Mouse (Mus musculus) brown adipose tissue, adult 24 weeks (tissue): Measurements from ENCODE around the gene Strada. TPM values are rescaled to one million over a fixed set of nuclear protein-coding genes. Genes with fewer than 3 reads are reported as not detected.

Experiments
- H3K27ac ChIP-seq: fragments of 200-500 bp; replicated peaks from 2 replicates; pipeline ENCODE4 v1.5.1; 2012; ENCODE audit warnings: low read depth, mild to moderate bottlenecking, low read length
- H3K4me1 ChIP-seq: fragments of 200-500 bp; 2 replicates; pipeline ENCODE4 v1.6.1; 2012; ENCODE audit warnings: low read length, mixed read lengths; ENCODE audit not compliant: control insufficient read depth, insufficient read depth, insufficient read length
- H3K4me3 ChIP-seq: fragments of 200-500 bp; 2 replicates; pipeline ENCODE4 v1.5.1; 2012; ENCODE audit warnings: low read depth, mild to moderate bottlenecking, low read length, moderate library complexity; ENCODE audit not compliant: insufficient read depth
- polyA plus RNA-seq: library from polyadenylated mRNA; stranded (reverse); fragments of >200 nt; gene quantifications from 2 replicates; pipeline ENCODE4 v1.2.4, GENCODE M21; 2012; ENCODE audit not compliant: missing spikeins, insufficient read depth, insufficient read length

Gene Strada
- polyA plus RNA-seq, 1 experiment: 9.8 TPM

GRCm38 (mm10) chr11:106170807-106171206, 31.2 kb downstream of the Strada start:
- no peak overlapping the region for H3K27ac ChIP-seq
- no peak overlapping the region for H3K4me3 ChIP-seq

GRCm38 (mm10) chr11:106167435-106167834, 34.5 kb downstream of the Strada start:
- peaks cover 13% of the 10 kb centered on the region for H3K4me1 ChIP-seq
- no peak overlapping the region for H3K4me3 ChIP-seq
- no peak overlapping the region for H3K27ac ChIP-seq

More at GRCm38 (mm10) chr11:106170807-106171206, 31.2 kb downstream of the Strada start:
- H3K4me1 ChIP-seq: no peaks in the 10 kb centered on the region

DNA sequence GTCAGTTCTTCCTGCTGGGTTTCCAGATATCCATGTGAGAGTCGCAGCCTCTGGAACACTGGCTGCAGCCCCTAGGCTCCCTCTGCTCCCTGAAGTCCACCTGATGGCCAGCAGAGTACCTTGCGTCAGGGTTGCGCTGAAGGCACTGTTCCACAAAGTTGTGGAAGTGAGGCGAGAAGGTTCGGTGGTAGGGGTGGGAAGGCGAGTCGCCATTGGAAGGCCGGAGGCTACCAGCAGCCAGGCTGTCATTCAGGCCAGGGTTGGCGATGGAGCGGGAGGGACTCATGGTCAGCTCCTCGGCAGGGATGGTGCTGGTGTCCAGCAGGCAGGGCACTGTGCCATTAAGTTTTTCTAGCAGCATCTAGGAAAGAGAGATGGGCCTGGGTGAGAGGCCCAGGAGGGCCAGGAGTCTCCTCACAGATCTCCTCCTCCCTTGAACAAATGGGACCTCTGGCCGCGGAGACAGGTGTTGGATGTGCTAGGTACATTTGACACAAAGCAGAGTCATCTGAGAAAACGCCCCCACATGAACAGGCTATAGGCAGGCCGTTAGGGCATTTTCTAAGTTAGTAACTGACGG, 37.3 kb downstream of the Strada start:
- Histone ChIP-seq H3K27ac (peak overlapping the region; percentile 90), H3K4me3 (peak overlapping the region; percentile 17), H3K4me1 (peaks cover 13% of the 10 kb centered on the region)

GRCm38 (mm10) chr11:106163546-106163945, 38.4 kb downstream of the Strada start:
- Histone ChIP-seq H3K27ac (peak overlapping the region; percentile 92), H3K4me1 (peaks cover 16% of the 10 kb centered on the region), H3K4me3 (peak overlapping the region; percentile 35)

GRCm38 (mm10) chr11:106162237-106162636, 39.7 kb downstream of the Strada start:
- no peak overlapping the region for H3K27ac ChIP-seq
- no peak overlapping the region for H3K4me3 ChIP-seq
- H3K4me1 ChIP-seq: peaks cover 17% of the 10 kb centered on the region

- Histone ChIP-seq H3K4me1 (peaks cover 18% of the 10 kb centered on the region), H3K4me3 (peak within 1 kb of the TSS; percentile 67), H3K27ac (peak within 1 kb of the TSS; percentile 76)
Measured at GRCm38 (mm10) chr11:106160841-106161721, 40.9 kb downstream of the Strada start, which contains the start of the genes Gm10840 and Limd2. TSS of gene Gm10840 (plus strand) at chr11:106160850. TSS of gene Limd2 (minus strand) at chr11:106160860.

DNA sequence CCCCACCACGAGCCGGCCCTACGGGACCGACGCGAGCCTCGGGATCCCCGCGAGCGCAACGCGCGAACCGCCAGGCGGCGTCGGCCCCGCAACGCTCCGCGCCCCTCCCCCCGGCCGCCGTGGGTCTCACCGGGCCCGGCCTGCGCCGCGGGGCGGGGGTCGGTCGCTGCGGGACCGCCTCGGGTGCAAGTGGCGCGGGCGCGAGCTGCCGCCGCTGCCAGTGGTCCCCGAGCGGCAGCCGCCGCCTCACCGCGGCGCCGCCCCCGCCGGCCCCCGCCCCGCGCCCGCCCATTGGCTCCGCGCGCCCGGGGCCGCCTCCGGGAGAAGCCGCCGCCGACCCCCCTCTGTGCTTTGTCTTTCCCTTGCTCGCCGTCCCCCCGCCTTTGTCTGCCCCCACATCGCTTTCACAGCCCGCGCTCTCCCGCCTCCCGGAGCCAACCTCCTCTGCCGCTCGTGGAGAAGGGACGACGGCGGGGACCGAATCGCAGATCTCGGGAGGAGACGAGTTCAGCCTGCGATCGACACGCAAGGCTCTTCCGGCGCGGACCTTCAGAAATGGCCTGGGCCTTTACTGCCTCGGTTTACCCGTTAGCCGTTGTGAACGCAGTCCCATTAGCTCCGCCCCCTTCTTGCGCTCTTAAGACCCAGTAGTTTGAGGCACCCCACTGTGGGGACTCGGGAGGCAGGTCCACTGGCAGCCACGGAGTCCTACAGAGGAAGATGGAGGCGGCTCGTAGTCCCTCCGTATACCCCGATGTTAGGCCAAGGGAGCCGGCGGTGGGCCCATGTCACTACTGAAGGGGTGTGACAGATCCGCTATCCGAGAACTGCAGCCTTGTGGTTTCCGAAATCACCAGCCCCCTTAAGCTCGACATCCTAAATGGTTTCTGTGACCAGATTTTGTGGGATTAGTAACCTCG, 41.8 kb downstream of the Strada start:
- H3K27ac ChIP-seq: peak overlapping the region; percentile 76
- peaks cover 18% of the 10 kb centered on the region for H3K4me1 ChIP-seq
- peak overlapping the region; percentile 67 for H3K4me3 ChIP-seq

DNA sequence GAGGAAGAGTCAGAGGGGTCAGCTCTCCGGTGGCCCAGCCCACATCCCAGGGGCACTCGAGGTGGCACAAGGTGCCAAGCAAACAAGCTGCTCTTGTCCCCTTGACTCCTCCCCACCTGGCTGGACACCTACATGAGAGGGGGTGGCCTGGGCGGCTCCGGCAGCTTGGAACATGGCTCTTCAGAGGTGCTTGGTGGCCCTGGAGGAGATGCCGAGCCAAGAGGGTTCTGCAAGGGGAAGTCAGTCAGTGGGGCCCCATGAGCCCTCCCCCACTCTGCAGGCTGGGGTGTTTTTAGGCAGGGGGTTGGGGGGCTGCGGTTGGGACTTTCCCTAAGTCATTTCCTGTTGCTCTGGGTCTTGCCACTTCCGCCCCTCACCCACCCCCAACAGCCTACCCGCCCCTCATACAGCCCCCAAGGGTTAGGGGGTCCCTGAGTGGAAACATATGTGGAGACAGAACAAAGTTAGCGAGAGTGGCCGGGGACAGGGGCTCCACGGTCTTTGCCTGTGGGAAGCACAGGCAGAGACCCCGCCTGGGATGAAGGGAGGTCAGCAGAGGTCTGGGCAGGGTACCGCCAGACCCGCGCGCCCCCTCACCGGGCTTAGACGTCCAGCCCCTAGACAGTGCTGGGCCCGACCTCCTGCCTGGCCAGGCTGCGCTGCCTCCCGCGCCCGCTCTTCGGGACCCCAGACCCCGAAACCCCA, 42.6 kb downstream of the Strada start:
- H3K27ac ChIP-seq: peak overlapping the region; percentile 26; the same call in 1 of the 2 replicates
- peak overlapping the region; percentile 67 for H3K4me3 ChIP-seq
- H3K4me1 ChIP-seq: peaks cover 14% of the 10 kb centered on the region

DNA sequence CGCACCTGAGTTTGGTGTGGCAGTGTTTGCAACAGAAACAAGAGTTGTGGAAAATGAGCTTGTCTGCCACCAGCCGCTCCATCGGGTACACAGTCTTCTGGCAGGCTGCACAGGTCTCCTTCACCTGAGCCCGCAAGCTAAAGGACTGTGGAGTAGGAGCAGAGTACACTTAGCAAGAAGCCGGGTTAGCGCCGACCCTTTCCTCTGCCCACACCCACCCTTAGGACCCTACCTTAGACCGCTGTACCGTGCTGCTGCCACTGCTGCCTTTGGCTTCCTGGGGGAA, 43.1 kb downstream of the Strada start:
- Histone ChIP-seq H3K4me1 (peaks cover 10% of the 10 kb centered on the region), H3K4me3 (peak overlapping the region; percentile 67), H3K27ac (no peak overlapping the region)

GRCm38 (mm10) chr11:106158081-106158929, 43.7 kb downstream of the Strada start:
- H3K4me3 ChIP-seq: peak overlapping the region; percentile 67
- H3K4me1 ChIP-seq: peaks cover 7% of the 10 kb centered on the region
- peak overlapping the region; percentile 4; the same call in 1 of the 2 replicates for H3K27ac ChIP-seq

DNA sequence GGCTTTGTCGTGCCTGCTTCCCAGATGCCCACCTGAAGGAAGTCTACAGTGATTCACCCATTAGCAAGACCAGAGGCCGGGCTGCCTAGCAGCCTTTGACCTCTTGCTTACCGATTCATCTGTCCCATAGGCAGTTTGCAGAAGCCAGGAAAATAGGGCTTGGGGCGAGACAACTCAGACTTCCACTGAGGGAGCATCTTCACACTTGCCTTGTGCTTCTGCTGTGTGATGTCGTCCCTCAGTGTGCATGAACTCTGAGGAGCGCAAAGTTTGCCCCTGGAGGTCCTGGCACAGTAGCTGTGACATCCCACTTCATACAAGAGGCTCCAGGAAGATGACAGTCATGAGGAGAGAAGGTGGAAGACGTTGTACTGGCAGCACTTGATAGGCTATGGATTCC, 44.8 kb downstream of the Strada start:
- H3K27ac ChIP-seq: no peak overlapping the region
- H3K4me1 ChIP-seq: peaks cover 5% of the 10 kb centered on the region; the same call in 1 of the 2 replicates
- no peak overlapping the region for H3K4me3 ChIP-seq

- no peak overlapping the region for H3K27ac ChIP-seq
- no peak overlapping the region for H3K4me3 ChIP-seq
- H3K4me1 ChIP-seq: peaks cover 5% of the 10 kb centered on the region; the same call in 1 of the 2 replicates
Measured at GRCm38 (mm10) chr11:106156257-106156656, 45.7 kb downstream of the Strada start.

DNA sequence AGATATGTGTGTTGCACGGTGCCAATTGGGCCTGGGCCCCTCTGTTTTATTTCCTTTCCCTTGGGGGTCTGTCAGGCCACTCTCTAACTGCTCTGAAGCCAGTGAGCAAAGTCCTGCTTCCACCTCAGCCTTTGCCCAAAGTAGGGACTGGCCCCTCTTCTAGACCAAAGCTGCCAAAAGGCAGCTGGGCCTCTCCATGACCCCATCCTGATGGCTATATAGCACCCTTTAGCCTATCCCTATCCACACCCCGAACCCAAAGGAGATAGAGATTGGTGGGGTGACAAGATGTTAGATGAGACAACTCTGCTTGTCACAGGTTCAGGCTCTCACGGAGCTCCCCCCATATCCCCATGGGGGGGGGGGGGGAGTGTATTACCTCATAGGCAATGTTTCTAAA, 46.2 kb downstream of the Strada start:
- Histone ChIP-seq H3K4me1 (peaks cover 5% of the 10 kb centered on the region; the same call in 1 of the 2 replicates), H3K4me3 (no peak overlapping the region), H3K27ac (no peak overlapping the region)

DNA sequence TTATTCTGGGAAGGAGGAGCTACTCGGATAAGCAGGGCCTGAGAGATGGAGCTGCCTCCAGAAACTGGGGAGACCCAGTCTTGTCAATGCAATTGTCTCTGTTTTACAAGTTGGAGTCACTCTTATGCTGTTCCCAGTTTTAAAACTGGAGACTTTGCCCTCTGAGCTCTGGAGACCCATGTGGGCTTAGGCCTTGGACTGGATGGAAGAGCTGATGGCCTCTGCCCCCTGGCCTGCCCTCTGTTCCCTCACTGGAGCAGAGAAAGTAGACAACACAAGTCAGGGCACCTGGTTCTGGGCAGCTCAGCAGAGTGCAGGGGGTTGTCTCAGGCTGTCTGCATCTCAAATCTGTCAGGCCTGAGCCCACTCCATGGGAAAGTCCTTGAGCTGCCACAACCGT, 47.2 kb downstream of the Strada start:
- no peak overlapping the region for H3K4me3 ChIP-seq
- H3K27ac ChIP-seq: no peak overlapping the region
- H3K4me1 ChIP-seq: peaks cover 5% of the 10 kb centered on the region; the same call in 1 of the 2 replicates
